Mouse (Mus musculus) forebrain, embryonic 15.5 days (tissue): ENCODE results near the gene Ngp. TPM values are rescaled to one million over a fixed set of nuclear protein-coding genes. Genes with fewer than 3 reads are reported as not detected.

Experiments
- polyA plus RNA-seq: library from polyadenylated mRNA; unstranded; fragments of >200 nt; fragmentation: Nextera tagmentation; extraction: Ambion mirVana; gene quantifications from 2 replicates; pipeline ENCODE4 v1.2.1, GENCODE M21; 2015

Ngp gene
- polyA plus RNA-seq, 1 experiment from 2014 or later = 0.41 TPM

Other genes starting within 250 kb of the Ngp start
- 84.5 and 90.8 TPM in 2 replicates for gene Cspg5, start 176.0 kb upstream of the Ngp start, polyA plus RNA-seq
- 34.9 and 36.4 TPM in 2 replicates for gene Elp6, start 114.6 kb upstream of the Ngp start, polyA plus RNA-seq
- gene Scap, start 86.5 kb upstream of the Ngp start, polyA plus RNA-seq = 50.2 and 52.3 TPM in 2 replicates
- gene Ptpn23, start 11.5 kb upstream of the Ngp start, polyA plus RNA-seq = 22.5 and 24.0 TPM in 2 replicates
- gene Klhl18, start 56.9 kb downstream of the Ngp start, polyA plus RNA-seq = 14.0 and 14.2 TPM in 2 replicates
- 2.7 and 4.1 TPM in 2 replicates for gene Kif9, start 57.2 kb downstream of the Ngp start, polyA plus RNA-seq
- 36.2 and 36.7 TPM in 2 replicates for gene Setd2, start 112.8 kb downstream of the Ngp start, polyA plus RNA-seq
- gene Nradd, start 204.7 kb downstream of the Ngp start, polyA plus RNA-seq = 29.1 and 32.8 TPM in 2 replicates
- gene Nbeal2, start 234.4 kb downstream of the Ngp start, polyA plus RNA-seq = 2.1 and 2.4 TPM in 2 replicates
- gene Ccdc12, start 236.8 kb downstream of the Ngp start, polyA plus RNA-seq = 120 and 130 TPM in 2 replicates